Mouse (Mus musculus): ENCODE data around the gene Ppp1r14b. TPM values are rescaled to one million over a fixed set of nuclear protein-coding genes. Genes with fewer than 3 reads are reported as not detected.

Gene Ppp1r14b
- total RNA-seq, 2 experiments from 2014 or later, result 96.6 to 107 TPM

Other genes with a start within 250 kb of the Ppp1r14b start
- gene Rps6ka4, start 134.3 kb upstream of the Ppp1r14b start, total RNA-seq (2021), result 10 to 100 TPM; 27.9 to 30.6 TPM
- gene Ccdc88b, start 116.8 kb upstream of the Ppp1r14b start, total RNA-seq (2021), result 1 to 10 TPM; 4.1 to 5.8 TPM
- gene Trmt112, start 65.3 kb upstream of the Ppp1r14b start, total RNA-seq (2021), result 10 to 100 TPM; 39.7 to 42.4 TPM
- 100 to 1,000 TPM; 377 to 396 TPM for gene Prdx5, start 64.9 kb upstream of the Ppp1r14b start, total RNA-seq (2021)
- 10 to 100 TPM; 52.6 to 59.2 TPM for gene Esrra, start 53.2 kb upstream of the Ppp1r14b start, total RNA-seq (2021)
- gene Catsperz, start 49.6 kb upstream of the Ppp1r14b start, total RNA-seq (2021), result 10 to 100 TPM; 13.3 to 14.4 TPM
- gene Kcnk4, start 40.5 kb upstream of the Ppp1r14b start, total RNA-seq (2021), result 10 to 100 TPM; 26.2 to 26.9 TPM
- gene Bad, start 33.1 kb upstream of the Ppp1r14b start, total RNA-seq (2021), result 10 to 100 TPM; 37.4 to 39.2 TPM
- 10 to 100 TPM; 88.1 to 94.9 TPM for gene Gpr137, start 32.5 kb upstream of the Ppp1r14b start, total RNA-seq (2021)
- 10 to 100 TPM; 14.7 to 15.9 TPM for gene Plcb3, start 1.5 kb downstream of the Ppp1r14b start, total RNA-seq (2021)
- 10 to 100 TPM; 68.8 to 73.3 TPM for gene Fkbp2, start 5.5 kb downstream of the Ppp1r14b start, total RNA-seq (2021)
- gene Vegfb, start 12.7 kb downstream of the Ppp1r14b start, total RNA-seq (2021), result 10 to 100 TPM; 67.4 to 70.3 TPM
- gene Dnajc4, start 17.6 kb downstream of the Ppp1r14b start, total RNA-seq (2021), result 10 to 100 TPM; 18.7 to 24.2 TPM
- gene Nudt22, start 21.1 kb downstream of the Ppp1r14b start, total RNA-seq (2021), result 10 to 100 TPM; 10.9 to 11.9 TPM
- gene Trpt1, start 21.2 kb downstream of the Ppp1r14b start, total RNA-seq (2021), result 10 to 100 TPM; 16.4 to 20.4 TPM
- gene Fermt3, start 44.5 kb downstream of the Ppp1r14b start, total RNA-seq (2021), result 1 to 10 TPM; 3.6 to 5.4 TPM
- gene Stip1, start 65.0 kb downstream of the Ppp1r14b start, total RNA-seq (2021), result 100 to 1,000 TPM; 136 to 159 TPM
- gene Macrod1, start 81.8 kb downstream of the Ppp1r14b start, total RNA-seq (2021), result 10 to 100 TPM; 10.3 to 11.6 TPM
- 10 to 100 TPM; 21.8 to 22.6 TPM for gene Flrt1, start 130.8 kb downstream of the Ppp1r14b start, total RNA-seq (2021)
- 100 to 1,000 TPM; 278 to 289 TPM for gene Otub1, start 231.3 kb downstream of the Ppp1r14b start, total RNA-seq (2021)
- 100 to 1,000 TPM; 973 to 982 TPM for gene Cox8a, start 242.6 kb downstream of the Ppp1r14b start, total RNA-seq (2021)

All from layer of hippocampus, postnatal 14 days (tissue).